Mouse (Mus musculus): Measurements from ENCODE around the gene P2rx5. TPM values are rescaled to one million over a fixed set of nuclear protein-coding genes. Genes with fewer than 3 reads are reported as not detected.

P2rx5 gene
- polyA plus RNA-seq, 1 experiment, result 0.42 TPM

DNA sequence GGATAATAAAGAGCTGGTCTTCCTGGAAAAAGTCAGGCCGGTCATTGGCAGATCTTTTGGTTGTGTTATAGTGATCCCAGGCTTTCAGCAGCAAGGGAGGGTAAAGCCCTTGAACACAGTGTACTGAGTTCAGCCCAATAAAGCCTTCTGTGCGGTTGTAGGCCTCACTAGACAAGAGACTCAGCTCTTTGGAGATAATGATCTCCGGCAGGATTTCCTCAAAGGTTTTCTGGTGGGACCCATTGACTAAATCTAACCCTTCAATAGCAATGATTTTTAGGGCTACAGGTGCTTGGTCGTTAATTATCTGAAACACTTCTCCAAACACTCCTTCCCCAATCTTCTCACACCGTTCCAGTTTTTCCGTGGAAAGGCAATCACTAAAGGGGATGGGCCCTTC, 23.6 kb upstream of the P2rx5 start:
- H3K9me3 ChIP-seq (replicated peaks; ENCODE audit: control insufficient read depth, insufficient read depth, low read length, poor library complexity, severe bottlenecking), result peaks cover 14% of the 10 kb centered on the region; the same call in 1 of the 2 replicates
- H3K27me3 ChIP-seq (ENCODE audit: control insufficient read depth, insufficient read depth, low read length, poor library complexity, severe bottlenecking), result no peaks in the 10 kb centered on the region
- H3K9ac ChIP-seq (ENCODE audit: low read depth, poor library complexity, severe bottlenecking), result peak overlapping the region; percentile 93
- H3K4me1 ChIP-seq (ENCODE audit: control insufficient read depth, insufficient read depth, low read length), result no peaks in the 10 kb centered on the region
- TF ChIP-seq CTCF (IDR thresholded peaks at IDR 0.05; ENCODE audit: low read depth, low read length) (no peak), POLR2A (IDR thresholded peaks at IDR 0.05; ENCODE audit: insufficient read depth, low read length) (no peak), EP300 (IDR thresholded peaks at IDR 0.05; ENCODE audit: insufficient read depth, low read depth, low read length) (no peak)
- H3K27ac ChIP-seq (ENCODE audit: insufficient read depth, low read length), result no peak overlapping the region
- H3K4me3 ChIP-seq (ENCODE audit: low read depth, low read length), result no peak overlapping the region; the same call in 1 of the 2 replicates
- peaks cover 42% of the 10 kb centered on the region for H3K36me3 ChIP-seq (ENCODE audit: control insufficient read depth, insufficient read depth, low read length, poor library complexity, severe bottlenecking)

GRCm38 (mm10) chr11:73137116-73137515, 23.1 kb upstream of the P2rx5 start:
- Histone ChIP-seq H3K9ac (ENCODE audit: low read depth, poor library complexity, severe bottlenecking) (peak overlapping the region; percentile 93), H3K9me3 (replicated peaks; ENCODE audit: control insufficient read depth, insufficient read depth, low read length, poor library complexity, severe bottlenecking) (peaks cover 14% of the 10 kb centered on the region; the same call in 1 of the 2 replicates), H3K4me3 (ENCODE audit: low read depth, low read length) (peak overlapping the region; percentile 93), H3K4me1 (ENCODE audit: control insufficient read depth, insufficient read depth, low read length) (no peaks in the 10 kb centered on the region), H3K27me3 (ENCODE audit: control insufficient read depth, insufficient read depth, low read length, poor library complexity, severe bottlenecking) (no peaks in the 10 kb centered on the region), H3K27ac (ENCODE audit: insufficient read depth, low read length) (no peak overlapping the region), H3K36me3 (ENCODE audit: control insufficient read depth, insufficient read depth, low read length, poor library complexity, severe bottlenecking) (peaks cover 42% of the 10 kb centered on the region)
- TF ChIP-seq POLR2A (IDR thresholded peaks at IDR 0.05; ENCODE audit: insufficient read depth, low read length), result no peak
- no peak for TF ChIP-seq EP300 (IDR thresholded peaks at IDR 0.05; ENCODE audit: insufficient read depth, low read depth, low read length)
- no peak for TF ChIP-seq CTCF (IDR thresholded peaks at IDR 0.05; ENCODE audit: low read depth, low read length)

GRCm38 (mm10) chr11:73137591-73138501, 22.4 kb upstream of the P2rx5 start, which contains the start of gene Haspin:
Gene Haspin (minus strand): TSS chr11:73138294.
- H3K27ac ChIP-seq (ENCODE audit: insufficient read depth, low read length), result no peak within 1 kb of the TSS
- H3K9me3 ChIP-seq (replicated peaks; ENCODE audit: control insufficient read depth, insufficient read depth, low read length, poor library complexity, severe bottlenecking), result peaks cover 10% of the 10 kb centered on the region; the same call in 1 of the 2 replicates
- peaks cover 37% of the 10 kb centered on the region for H3K36me3 ChIP-seq (ENCODE audit: control insufficient read depth, insufficient read depth, low read length, poor library complexity, severe bottlenecking)
- H3K4me1 ChIP-seq (ENCODE audit: control insufficient read depth, insufficient read depth, low read length), result no peaks in the 10 kb centered on the region
- TF ChIP-seq CTCF (IDR thresholded peaks at IDR 0.05; ENCODE audit: low read depth, low read length) (peak; percentile 78), EP300 (IDR thresholded peaks at IDR 0.05; ENCODE audit: insufficient read depth, low read depth, low read length) (no peak), POLR2A (IDR thresholded peaks at IDR 0.05; ENCODE audit: insufficient read depth, low read length) (peak; percentile 25)
- H3K27me3 ChIP-seq (ENCODE audit: control insufficient read depth, insufficient read depth, low read length, poor library complexity, severe bottlenecking), result no peaks in the 10 kb centered on the region
- H3K4me3 ChIP-seq (ENCODE audit: low read depth, low read length), result peak within 1 kb of the TSS; percentile 93
- H3K9ac ChIP-seq (ENCODE audit: low read depth, poor library complexity, severe bottlenecking), result peak within 1 kb of the TSS; percentile 93

GRCm38 (mm10) chr11:73144261-73144681, 15.9 kb upstream of the P2rx5 start:
- Histone ChIP-seq H3K4me3 (ENCODE audit: low read depth, low read length) (no peak overlapping the region), H3K4me1 (ENCODE audit: control insufficient read depth, insufficient read depth, low read length) (peaks cover 2% of the 10 kb centered on the region), H3K27ac (ENCODE audit: insufficient read depth, low read length) (no peak overlapping the region), H3K27me3 (ENCODE audit: control insufficient read depth, insufficient read depth, low read length, poor library complexity, severe bottlenecking) (no peaks in the 10 kb centered on the region), H3K9ac (ENCODE audit: low read depth, poor library complexity, severe bottlenecking) (no peak overlapping the region), H3K36me3 (ENCODE audit: control insufficient read depth, insufficient read depth, low read length, poor library complexity, severe bottlenecking) (no peaks in the 10 kb centered on the region), H3K9me3 (replicated peaks; ENCODE audit: control insufficient read depth, insufficient read depth, low read length, poor library complexity, severe bottlenecking) (no peaks in the 10 kb centered on the region)
- TF ChIP-seq EP300 (IDR thresholded peaks at IDR 0.05; ENCODE audit: insufficient read depth, low read depth, low read length) (no peak), CTCF (IDR thresholded peaks at IDR 0.05; ENCODE audit: low read depth, low read length) (no peak), POLR2A (IDR thresholded peaks at IDR 0.05; ENCODE audit: insufficient read depth, low read length) (no peak)

DNA sequence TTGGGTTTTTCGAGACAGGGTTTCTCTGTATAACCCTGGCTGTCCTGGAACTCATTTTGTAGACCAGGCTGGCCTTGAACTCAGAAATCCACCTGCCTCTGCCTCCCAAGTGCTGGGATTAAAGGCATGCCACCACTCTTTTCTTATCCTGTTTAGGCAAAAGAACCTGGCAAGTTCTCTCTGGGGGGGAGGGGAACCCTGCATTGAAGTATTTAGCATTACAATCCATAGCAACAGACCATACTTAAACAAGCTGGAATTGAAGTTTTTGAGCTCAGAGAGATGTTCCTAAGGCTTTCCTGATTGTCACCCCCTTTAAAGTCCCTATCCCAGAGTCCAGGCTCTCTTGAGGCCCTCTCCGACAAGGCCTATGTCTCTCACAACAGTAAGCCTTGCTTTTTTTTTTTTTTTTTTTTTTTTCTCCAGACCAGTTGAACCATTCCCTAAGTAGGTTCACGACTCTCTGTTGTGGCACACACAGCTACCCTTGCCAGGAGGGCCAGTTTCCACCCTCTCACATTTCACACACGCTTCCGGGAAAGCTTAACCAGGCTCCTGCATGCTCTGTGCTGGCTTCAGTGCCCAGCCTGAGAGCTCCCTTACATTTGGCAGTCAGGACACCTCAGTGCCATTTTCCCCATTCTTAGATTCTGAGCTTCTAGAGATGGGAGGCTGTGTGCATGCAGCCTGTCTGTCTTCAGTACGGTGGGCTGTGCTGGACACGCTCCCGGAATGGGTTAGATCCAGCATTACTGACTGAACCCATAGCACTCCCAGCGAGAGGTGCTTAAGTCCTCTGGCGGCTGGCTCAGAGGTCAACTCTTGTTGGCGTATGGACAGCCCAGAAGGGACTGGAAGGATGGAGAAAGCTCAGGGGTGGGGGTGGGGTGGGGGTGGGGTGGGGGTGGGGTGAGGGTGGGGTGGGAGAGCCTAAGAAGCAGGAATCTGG, 13.9 kb upstream of the P2rx5 start:
- H3K9ac ChIP-seq (ENCODE audit: low read depth, poor library complexity, severe bottlenecking), result 0 out of 2 replicates have a peak overlapping the region, but pooled peaks have one; percentile 22
- H3K36me3 ChIP-seq (ENCODE audit: control insufficient read depth, insufficient read depth, low read length, poor library complexity, severe bottlenecking), result no peaks in the 10 kb centered on the region
- no peaks in the 10 kb centered on the region for H3K27me3 ChIP-seq (ENCODE audit: control insufficient read depth, insufficient read depth, low read length, poor library complexity, severe bottlenecking)
- H3K4me3 ChIP-seq (ENCODE audit: low read depth, low read length), result no peak overlapping the region
- no peak for TF ChIP-seq EP300 (IDR thresholded peaks at IDR 0.05; ENCODE audit: insufficient read depth, low read depth, low read length)
- TF ChIP-seq POLR2A (IDR thresholded peaks at IDR 0.05; ENCODE audit: insufficient read depth, low read length), result no peak
- no peak for TF ChIP-seq CTCF (IDR thresholded peaks at IDR 0.05; ENCODE audit: low read depth, low read length)
- peak overlapping the region; percentile 7 for H3K27ac ChIP-seq (ENCODE audit: insufficient read depth, low read length)
- no peaks in the 10 kb centered on the region for H3K9me3 ChIP-seq (replicated peaks; ENCODE audit: control insufficient read depth, insufficient read depth, low read length, poor library complexity, severe bottlenecking)
- peaks cover 2% of the 10 kb centered on the region for H3K4me1 ChIP-seq (ENCODE audit: control insufficient read depth, insufficient read depth, low read length)
